Mouse (Mus musculus) cerebellum, postnatal 14 days (tissue): Measurements from ENCODE around the gene Zc3h15.

Source experiments
- DNase-seq, 2 experiments: peaks; one replicate each; pipeline ENCODE4 v3.0.0; 2021; ENCODE audit warnings: mixed read lengths in 2 of 2

The Zc3h15 gene

GRCm38 (mm10) chr2:83644276-83645252 is at the start of gene Zc3h15:
Gene Zc3h15, plus strand, starts transcription at chr2:83644435.
- peak; percentile 96 for DNase-seq

DNA sequence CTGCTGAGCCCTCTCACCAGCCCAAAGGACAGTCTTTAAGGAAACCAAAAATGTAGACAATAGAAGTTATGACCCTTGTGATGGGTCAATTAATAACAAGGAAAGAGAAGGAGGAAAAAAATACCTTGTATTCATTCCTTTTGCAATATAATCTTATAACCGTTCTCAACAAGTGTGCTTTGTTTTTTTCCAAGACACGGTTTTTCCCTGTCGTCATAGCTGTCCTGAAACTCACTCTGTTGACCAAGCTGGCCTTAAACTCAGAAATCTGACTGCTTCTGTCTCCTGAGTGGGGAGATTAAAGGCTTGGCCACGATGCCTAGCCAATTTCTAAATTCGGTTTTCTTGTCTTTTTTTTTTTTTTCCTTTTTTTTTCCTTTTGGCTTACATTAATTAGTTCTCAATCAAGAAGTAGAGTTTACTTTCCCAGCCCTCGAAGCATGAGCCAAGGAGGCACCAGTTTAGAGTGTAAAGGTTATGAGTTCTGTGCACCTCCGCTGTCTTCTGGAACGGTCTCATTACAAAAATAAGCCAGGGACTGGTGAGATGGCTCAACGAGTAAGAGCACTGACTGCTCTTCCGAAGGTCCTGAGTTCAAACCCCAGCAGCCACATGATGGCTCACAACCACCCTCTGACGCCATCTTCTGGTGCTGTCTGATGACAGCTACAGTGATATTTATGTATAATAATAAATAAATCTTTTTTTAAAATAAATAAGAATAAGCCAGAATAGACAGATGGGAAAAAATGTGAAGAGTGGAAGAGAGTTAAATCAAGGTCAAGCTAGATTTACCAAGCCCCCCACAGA is 23.5 kb upstream of the Zc3h15 start:
- DNase-seq, result no peak

GRCm38 (mm10) chr2:83621511-83621910 is 22.7 kb upstream of the Zc3h15 start:
- no peak for DNase-seq

GRCm38 (mm10) chr2:83622792-83623191 is 21.4 kb upstream of the Zc3h15 start:
- no peak for DNase-seq

DNA sequence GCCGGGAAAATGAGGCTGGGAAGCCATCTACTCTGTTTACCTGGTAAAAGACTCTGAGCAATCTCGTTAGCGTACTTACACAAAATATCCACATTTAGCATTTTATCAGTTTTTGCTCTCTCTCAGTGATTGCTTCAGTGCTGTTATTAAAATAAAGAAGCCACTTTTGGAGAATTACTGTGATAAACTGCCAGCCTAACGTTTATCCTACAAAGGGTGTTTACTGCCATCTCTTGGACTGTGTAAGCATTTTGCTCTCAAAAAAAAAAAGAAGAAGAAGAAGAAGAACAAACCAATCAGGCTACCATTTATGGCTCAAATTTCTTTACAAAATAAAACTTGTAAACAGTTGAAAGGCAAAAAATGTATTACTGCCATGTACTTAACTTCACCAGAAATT is 20.2 kb upstream of the Zc3h15 start:
- DNase-seq, result no peak

GRCm38 (mm10) chr2:83625226-83626108 is 18.8 kb upstream of the Zc3h15 start:
- DNase-seq, result peak; percentile 82 to 86

DNA sequence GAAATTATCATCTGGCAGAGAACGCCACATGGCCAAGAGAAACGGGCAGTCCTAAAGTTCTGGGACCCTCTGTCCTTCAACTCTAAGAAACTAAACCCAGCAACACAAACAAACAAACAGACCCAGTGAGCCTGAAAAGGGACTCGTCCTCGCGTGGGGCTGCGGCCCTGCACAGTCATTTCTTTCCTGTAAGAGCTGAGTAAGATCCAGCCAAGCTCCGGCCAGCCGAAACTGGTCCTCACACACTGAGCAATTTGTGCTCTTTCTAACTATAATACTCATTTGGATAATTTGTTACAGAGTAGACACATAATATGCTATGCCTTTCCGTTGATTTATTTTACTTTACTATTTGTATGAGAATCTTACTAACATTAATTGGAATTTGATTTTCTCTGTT is 17.4 kb upstream of the Zc3h15 start:
- no peak for DNase-seq

- DNase-seq, result no peak
Observed at GRCm38 (mm10) chr2:83627495-83627894, 16.7 kb upstream of the Zc3h15 start.

GRCm38 (mm10) chr2:83627932-83628331 is 16.3 kb upstream of the Zc3h15 start:
- no peak for DNase-seq

- DNase-seq, result no peak
Observed at GRCm38 (mm10) chr2:83641993-83642392, 2.2 kb upstream of the Zc3h15 start.

DNA sequence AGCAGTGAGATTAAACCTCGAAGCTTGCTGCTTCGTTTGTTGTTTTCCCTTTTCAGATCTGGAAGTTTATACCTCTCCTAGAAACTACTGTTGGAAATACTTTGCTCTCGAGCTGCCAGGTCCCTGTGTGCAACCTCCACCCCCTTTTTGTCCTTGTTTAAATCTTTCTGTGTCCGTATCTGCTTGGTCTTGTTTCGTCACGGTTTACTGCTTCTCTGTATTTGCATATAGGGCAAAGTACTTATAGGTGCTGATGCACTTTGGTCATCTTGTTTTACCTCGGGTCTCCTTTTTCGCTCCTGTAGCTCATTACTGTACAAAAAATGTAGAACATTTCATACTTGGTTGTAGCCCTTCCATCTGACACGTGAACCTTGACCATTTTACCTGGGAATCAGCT is 4.7 kb downstream of the Zc3h15 start:
- DNase-seq, result no peak

DNA sequence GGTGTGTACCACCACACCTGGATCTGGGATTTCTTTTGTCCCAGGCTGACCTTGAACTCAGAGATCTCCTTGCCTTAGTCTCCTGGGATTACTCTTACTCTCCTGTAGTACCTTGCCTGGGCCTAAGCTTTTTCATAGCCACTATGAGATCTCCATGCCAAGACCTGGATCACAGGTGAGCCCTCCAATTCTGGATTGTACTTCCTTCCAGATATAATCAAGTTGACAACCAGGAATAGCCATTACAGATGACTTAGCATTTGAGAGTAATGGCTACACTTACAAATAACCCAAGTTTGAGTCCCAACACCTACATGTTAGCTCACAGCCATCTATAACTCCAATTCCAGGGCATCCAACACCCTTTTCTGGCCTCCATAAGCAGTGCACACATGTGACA is 8.4 kb downstream of the Zc3h15 start:
- DNase-seq, result no peak

GRCm38 (mm10) chr2:83659279-83659678 is 15.0 kb downstream of the Zc3h15 start:
- no peak for DNase-seq

DNA sequence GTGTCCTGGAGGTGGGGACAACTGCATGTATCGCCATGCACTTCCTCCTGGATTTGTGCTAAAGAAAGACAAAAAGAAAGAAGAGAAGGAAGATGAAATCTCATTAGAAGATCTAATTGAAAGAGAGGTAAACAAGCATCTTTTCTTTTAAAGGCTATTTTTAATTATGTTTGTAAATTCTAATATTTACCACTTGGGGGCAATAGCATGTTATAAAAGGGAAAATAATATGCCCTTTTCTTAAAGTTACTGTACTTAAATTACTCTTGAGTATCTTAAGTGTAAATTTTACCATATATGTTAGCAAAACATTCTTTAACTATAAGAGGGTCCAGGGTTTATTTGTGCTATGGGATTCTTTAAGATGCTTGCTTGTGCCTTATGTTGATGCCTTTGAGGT is 15.9 kb downstream of the Zc3h15 start:
- DNase-seq, result no peak

- DNase-seq, result no peak
Observed at GRCm38 (mm10) chr2:83661351-83661750, 17.1 kb downstream of the Zc3h15 start.

GRCm38 (mm10) chr2:83665051-83665450 is 20.8 kb downstream of the Zc3h15 start:
- peak in 1 of 2 experiments; percentile 4 for DNase-seq

DNA sequence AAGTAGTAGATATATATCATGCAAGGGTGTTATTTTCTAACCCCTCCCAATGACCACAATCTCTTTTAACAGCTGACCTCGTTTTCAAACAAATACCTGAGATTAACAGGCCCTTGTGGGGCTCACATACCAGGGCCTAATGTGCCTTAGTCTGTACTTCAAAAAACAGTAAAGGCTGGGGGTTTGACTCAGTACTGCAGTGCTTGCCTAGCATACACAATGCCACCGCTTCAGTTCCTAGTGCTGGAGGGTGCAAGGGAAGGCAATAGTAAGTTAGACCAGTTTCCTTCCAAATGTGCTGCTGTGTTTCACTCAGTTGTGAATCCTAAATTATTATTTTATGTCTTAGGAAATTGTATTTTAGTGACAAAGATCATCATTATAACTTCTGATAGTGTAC is 23.2 kb downstream of the Zc3h15 start:
- DNase-seq, result no peak

GRCm38 (mm10) chr2:83668052-83668451 is 23.8 kb downstream of the Zc3h15 start:
- DNase-seq, result no peak

DNA sequence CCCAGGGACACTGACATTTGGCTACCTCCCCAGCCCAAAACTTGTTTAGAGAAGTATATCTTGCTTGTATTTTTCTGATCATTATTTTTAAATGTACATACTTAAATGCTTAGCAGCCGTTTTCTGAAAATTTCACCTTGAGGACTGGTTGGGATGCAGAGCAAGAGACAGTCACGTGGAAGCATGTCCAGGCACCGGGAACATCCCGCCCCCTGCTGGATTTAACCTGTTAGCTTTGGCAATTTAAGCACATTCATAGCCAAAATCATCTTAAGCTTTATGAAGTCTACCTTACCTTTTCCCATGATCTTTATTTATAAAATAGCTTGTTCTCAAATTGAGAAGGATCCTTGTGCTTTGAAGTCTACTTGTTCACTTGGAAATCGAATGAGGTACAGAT is 25.8 kb downstream of the Zc3h15 start:
- DNase-seq, result peak in 1 of 2 experiments; percentile 15

DNA sequence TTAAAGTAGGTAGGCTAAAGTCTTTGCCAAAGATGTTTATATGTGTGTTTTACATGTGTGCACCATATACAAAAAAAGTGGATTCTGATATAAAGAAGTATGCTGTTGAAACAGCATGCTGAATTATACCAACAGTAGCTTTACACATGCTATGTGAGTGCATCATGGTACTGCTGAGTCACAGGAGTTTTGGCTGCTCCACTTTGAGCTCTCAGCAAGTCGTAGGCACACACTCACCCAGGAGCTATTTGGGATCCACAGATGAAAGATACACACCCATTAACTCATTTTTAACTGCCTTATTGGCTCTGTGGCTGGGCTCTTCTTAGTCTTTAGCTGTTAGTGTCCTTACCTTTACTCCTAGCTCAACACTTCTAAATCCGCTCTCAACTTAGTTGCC is 27.6 kb downstream of the Zc3h15 start:
- DNase-seq, result no peak

- no peak for DNase-seq
Observed at GRCm38 (mm10) chr2:83673067-83673466, 28.8 kb downstream of the Zc3h15 start.

- DNase-seq, result no peak
Observed at GRCm38 (mm10) chr2:83673843-83674242, 29.6 kb downstream of the Zc3h15 start.

- no peak for DNase-seq
Observed at GRCm38 (mm10) chr2:83674421-83674820, 30.2 kb downstream of the Zc3h15 start.
